Mouse (Mus musculus) brain, embryonic 14.5 days (tissue): Measurements from ENCODE around the gene Prr19.

ENCODE experiments used
- CTCF ChIP-seq: fragments of 200-500 bp; IDR thresholded peaks from 2 replicates; pipeline ENCODE4 v1.5.1; 2012; ENCODE audit warnings: inconsistent platforms, mild to moderate bottlenecking, moderate library complexity, borderline replicate concordance; ENCODE audit not compliant: insufficient read depth, insufficient read length; ENCODE audit errors: extremely low read depth
- POLR2A ChIP-seq: fragments of 200-500 bp; IDR thresholded peaks from 2 replicates; pipeline ENCODE4 v1.6.1; 2012; ENCODE audit warnings: mild to moderate bottlenecking, inconsistent platforms, borderline replicate concordance; ENCODE audit not compliant: poor library complexity, insufficient read depth, insufficient read length, severe bottlenecking; ENCODE audit errors: extremely low read depth

DNA sequence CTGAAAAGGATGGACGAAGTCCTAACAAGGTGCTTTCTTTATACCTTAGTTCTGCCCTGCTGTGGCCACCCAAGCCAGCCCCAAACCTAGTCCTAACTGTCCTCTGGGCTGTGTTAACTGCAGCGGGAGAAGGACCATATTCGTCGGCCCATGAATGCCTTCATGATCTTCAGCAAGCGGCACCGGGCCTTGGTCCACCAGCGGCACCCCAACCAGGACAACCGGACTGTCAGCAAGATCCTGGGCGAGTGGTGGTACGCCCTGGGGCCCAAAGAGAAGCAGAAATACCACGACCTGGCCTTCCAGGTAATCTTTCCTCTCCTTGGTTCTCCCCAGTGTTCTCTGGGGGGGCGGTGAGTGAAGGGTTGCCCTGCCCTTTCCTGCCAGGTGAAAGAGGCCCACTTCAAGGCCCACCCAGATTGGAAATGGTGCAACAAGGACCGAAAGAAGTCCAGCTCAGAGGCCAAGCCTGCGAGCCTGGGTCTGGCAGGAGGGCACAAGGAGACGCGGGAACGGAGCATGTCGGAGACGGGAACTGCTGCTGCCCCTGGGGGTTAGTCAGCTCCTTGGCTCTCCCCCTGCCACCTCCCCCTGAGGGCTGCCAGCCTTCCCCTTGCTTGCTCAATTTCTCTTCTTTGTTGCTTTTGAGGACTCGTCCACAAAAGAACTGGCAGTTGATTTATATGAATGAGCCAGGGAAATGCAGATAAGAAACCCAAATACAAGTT lies 15.5 kb upstream of the Prr19 start:
- no peak for TF ChIP-seq CTCF
- TF ChIP-seq POLR2A = no peak
